Mouse (Mus musculus) brain, embryonic 14.5 days (tissue): Measurements from ENCODE around the gene Il17rc.

Experiments used
- CTCF ChIP-seq: fragments of 200-500 bp; IDR thresholded peaks from 2 replicates; pipeline ENCODE4 v1.5.1; 2012; ENCODE audit warnings: inconsistent platforms, mild to moderate bottlenecking, moderate library complexity, borderline replicate concordance; ENCODE audit not compliant: insufficient read depth, insufficient read length; ENCODE audit errors: extremely low read depth
- POLR2A ChIP-seq: fragments of 200-500 bp; IDR thresholded peaks from 2 replicates; pipeline ENCODE4 v1.6.1; 2012; ENCODE audit warnings: mild to moderate bottlenecking, inconsistent platforms, borderline replicate concordance; ENCODE audit not compliant: poor library complexity, insufficient read depth, insufficient read length, severe bottlenecking; ENCODE audit errors: extremely low read depth

DNA sequence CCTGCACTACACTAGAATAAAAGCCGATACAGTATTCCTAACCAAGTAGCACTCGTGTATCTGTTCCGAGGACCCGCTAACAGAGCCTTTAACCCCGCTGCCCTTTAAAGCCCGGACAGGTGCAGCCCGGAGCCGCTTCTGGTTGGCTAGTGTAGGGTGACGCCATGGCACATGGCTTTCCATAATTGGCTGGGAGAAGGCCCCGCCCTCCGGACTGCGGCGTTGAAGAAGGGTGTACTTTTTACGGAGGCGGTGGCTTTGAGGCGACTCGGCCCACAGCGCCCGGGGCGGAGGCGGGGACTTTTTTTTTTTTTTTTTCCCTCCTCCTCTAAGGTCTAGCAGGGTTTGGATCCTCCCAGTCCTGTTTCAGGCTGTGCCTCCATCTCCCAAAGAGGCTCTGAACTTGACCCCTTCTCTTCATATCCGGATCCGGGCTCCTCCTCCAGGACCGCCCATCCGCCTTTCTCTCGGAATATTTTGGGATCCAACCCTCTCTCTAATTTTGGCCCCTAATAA lies 11.9 kb downstream of the Il17rc start, which contains the start of gene Creld1:
- TF ChIP-seq CTCF (no peak), POLR2A (peak; percentile 52; the same call in 1 of the 2 replicates)
